ENCODE assay signal across 20 mouse cellular contexts in genomic region chr15:99896621-99897020, GRCm38 (mm10). TPM values are rescaled to one million over a fixed set of nuclear protein-coding genes. Genes with fewer than 3 reads are reported as not detected.
A peak's percentile ranks its signal among the peaks of the same experiment; 100 is the strongest.
DNase-seq lines count a peak whose midpoint lies in the region; ATAC-seq and TF ChIP-seq lines count a peak whose summit lies in the region.
"Had no signal": no experiment of that assay in that cellular context is flagged by ENCODE, and none has a peak within 500 bp of the region (broad histone marks: within the 10 kb centered on the region; RNA-seq: fewer than 3 reads in every experiment).

No protein-coding gene starts in this region.

- peak; percentile 39 for TF ChIP-seq CTCF in hindbrain, postnatal 0 days (IDR thresholded peaks at IDR 0.05; ENCODE audit: low read depth)
- peak; percentile 52 for TF ChIP-seq CTCF in liver, postnatal 0 days (IDR thresholded peaks at IDR 0.05; ENCODE audit: low read depth)

- no peaks in the 10 kb centered on the region for H3K36me3 ChIP-seq in hindbrain, postnatal 0 days (ENCODE audit: insufficient read depth, low read length)
- H3K36me3 ChIP-seq in hindbrain, embryonic 16.5 days (ENCODE audit: control insufficient read depth, insufficient read depth, low read length): no peaks in the 10 kb centered on the region
- no peaks in the 10 kb centered on the region for H3K36me3 ChIP-seq in liver, postnatal 0 days (replicated peaks; ENCODE audit: insufficient read depth, low read length)
- no peaks in the 10 kb centered on the region for H3K36me3 ChIP-seq in limb, embryonic 10.5 days
- H3K36me3 ChIP-seq: forebrain, embryonic 10.5 days; hindbrain, embryonic 12.5 days; limb, embryonic 13.5 days; liver, embryonic 13.5 days; neural tube, embryonic 15.5 days had no signal

- no peak overlapping the region for H3K4me3 ChIP-seq in hindbrain, postnatal 0 days (ENCODE audit: low read length)
- H3K4me3 ChIP-seq in hindbrain, embryonic 16.5 days (ENCODE audit: low read length): no peak overlapping the region
- no peak overlapping the region for H3K4me3 ChIP-seq in liver, postnatal 0 days (ENCODE audit: low read depth, low read length)
- H3K4me3 ChIP-seq in limb, embryonic 10.5 days: no peak overlapping the region
- H3K4me3 ChIP-seq: forebrain, embryonic 10.5 days; hindbrain, embryonic 12.5 days; limb, embryonic 13.5 days; liver, embryonic 13.5 days; neural tube, embryonic 15.5 days had no signal

- H3K9me3 ChIP-seq in hindbrain, postnatal 0 days (ENCODE audit: low read length): no peaks in the 10 kb centered on the region
- H3K9me3 ChIP-seq in hindbrain, embryonic 16.5 days (ENCODE audit: control insufficient read depth, low read length): no peaks in the 10 kb centered on the region
- H3K9me3 ChIP-seq in liver, postnatal 0 days (ENCODE audit: low read length): no peaks in the 10 kb centered on the region
- no peaks in the 10 kb centered on the region for H3K9me3 ChIP-seq in limb, embryonic 10.5 days (replicated peaks)
- H3K9me3 ChIP-seq: forebrain, embryonic 10.5 days; hindbrain, embryonic 12.5 days; limb, embryonic 13.5 days; liver, embryonic 13.5 days; neural tube, embryonic 15.5 days had no signal

- no peaks in the 10 kb centered on the region for H3K27me3 ChIP-seq in hindbrain, postnatal 0 days (ENCODE audit: insufficient read depth, low read length)
- no peaks in the 10 kb centered on the region for H3K27me3 ChIP-seq in hindbrain, embryonic 16.5 days (replicated peaks; ENCODE audit: control insufficient read depth, insufficient read depth, low read length)
- no peaks in the 10 kb centered on the region for H3K27me3 ChIP-seq in liver, postnatal 0 days (ENCODE audit: insufficient read depth, low read length)
- no peaks in the 10 kb centered on the region for H3K27me3 ChIP-seq in limb, embryonic 10.5 days (ENCODE audit: low read depth, poor library complexity, severe bottlenecking)
- H3K27me3 ChIP-seq: hindbrain, embryonic 12.5 days; limb, embryonic 13.5 days; liver, embryonic 13.5 days; neural tube, embryonic 15.5 days had no signal

- DNase-seq in hindbrain, postnatal 0 days (ENCODE audit: low spot score): no peak
- DNase-seq in liver, postnatal 0 days: no peak
- DNase-seq in liver: no peak
- DNase-seq in MN1 (ENCODE audit: low spot score): peak; percentile 21
- no peak for DNase-seq in limb, embryonic 10.5 days (ENCODE audit: low spot score)
- DNase-seq in thymus, postnatal 0 days (ENCODE audit: low spot score): no peak
- DNase-seq: adrenal gland, adult 8-10 months; cerebellum, adult 11-12 months; cerebellum, postnatal 10 days; kidney, postnatal 10 days; layer of hippocampus, postnatal 36 days; liver, embryonic 13.5 days; lung, embryonic 14.5 days had no signal

- no peak overlapping the region for H3K27ac ChIP-seq in hindbrain, postnatal 0 days
- H3K27ac ChIP-seq in hindbrain, embryonic 16.5 days (ENCODE audit: low read depth, low read length): no peak overlapping the region
- H3K27ac ChIP-seq in liver, postnatal 0 days (ENCODE audit: low read depth): no peak overlapping the region
- H3K27ac ChIP-seq in limb, embryonic 10.5 days: peak overlapping the region; percentile 57; the same call in 1 of the 2 replicates
- H3K27ac ChIP-seq: forebrain, embryonic 10.5 days; hindbrain, embryonic 12.5 days; limb, embryonic 13.5 days; liver, embryonic 13.5 days; macrophage; neural tube, embryonic 15.5 days had no signal

- no peak for ATAC-seq in hindbrain, postnatal 0 days
- no peak for ATAC-seq in hindbrain, embryonic 16.5 days
- no peak for ATAC-seq in liver, postnatal 0 days
- ATAC-seq: midbrain, embryonic 16.5 days had no signal

- H3K4me1 ChIP-seq in hindbrain, postnatal 0 days (ENCODE audit: insufficient read depth, low read length): no peaks in the 10 kb centered on the region
- H3K4me1 ChIP-seq in hindbrain, embryonic 16.5 days (ENCODE audit: control insufficient read depth, insufficient read depth, low read depth, low read length): no peaks in the 10 kb centered on the region
- peaks cover 6% of the 10 kb centered on the region; the same call in 1 of the 2 replicates for H3K4me1 ChIP-seq in liver, postnatal 0 days (ENCODE audit: insufficient read depth)
- peaks cover 9% of the 10 kb centered on the region for H3K4me1 ChIP-seq in limb, embryonic 10.5 days
- H3K4me1 ChIP-seq: hindbrain, embryonic 12.5 days; liver, embryonic 13.5 days; neural tube, embryonic 15.5 days had no signal

- H3K4me2 ChIP-seq in hindbrain, postnatal 0 days (ENCODE audit: low read depth, low read length): no peak overlapping the region
- H3K4me2 ChIP-seq in hindbrain, embryonic 16.5 days (ENCODE audit: low read length): no peak overlapping the region
- H3K4me2 ChIP-seq in liver, postnatal 0 days (ENCODE audit: low read depth, low read length): no peak overlapping the region
- H3K4me2 ChIP-seq: hindbrain, embryonic 12.5 days; limb, embryonic 13.5 days; liver, embryonic 13.5 days; lung, embryonic 14.5 days; neural tube, embryonic 15.5 days had no signal

- H3K9ac ChIP-seq in hindbrain, postnatal 0 days (replicated peaks; ENCODE audit: low read length): no peak overlapping the region
- H3K9ac ChIP-seq in hindbrain, embryonic 16.5 days (ENCODE audit: low read depth, low read length): no peak overlapping the region
- H3K9ac ChIP-seq in liver, postnatal 0 days (replicated peaks): no peak overlapping the region
- H3K9ac ChIP-seq: hindbrain, embryonic 12.5 days; limb, embryonic 13.5 days; liver, embryonic 13.5 days; lung, embryonic 14.5 days; neural tube, embryonic 15.5 days had no signal

- no peak for TF ChIP-seq EP300 in liver, postnatal 0 days (IDR thresholded peaks at IDR 0.05; ENCODE audit: low read depth)

RNA-seq across cellular contexts. Expression of gene Lima1, which starts 21.4 kb away (rescaled TPM):
- total RNA-seq in hindbrain, postnatal 0 days (2014; rRNA removed): 5.8 and 6.9 TPM in 2 replicates
- 8.0 and 10.4 TPM in 2 replicates for polyA plus RNA-seq in hindbrain, postnatal 0 days (2015; fragmentation: Nextera tagmentation; extraction: Ambion mirVana)
- 12.9 and 15.3 TPM in 2 replicates for polyA plus RNA-seq in hindbrain, embryonic 16.5 days (2015; fragmentation: Nextera tagmentation; extraction: Ambion mirVana)
- polyA plus RNA-seq in liver, postnatal 0 days (2015; fragmentation: Nextera tagmentation; extraction: Ambion mirVana): 14.8 and 15.0 TPM in 2 replicates
- polyA plus RNA-seq in limb, embryonic 10.5 days (2016; fragmentation: Nextera tagmentation; extraction: Ambion mirVana): 56.8 and 70.8 TPM in 2 replicates
- 30.9 and 31.8 TPM in 2 replicates for polyA plus RNA-seq in thymus, postnatal 0 days (2015; fragmentation: Nextera tagmentation; extraction: Ambion mirVana)
